Mouse (Mus musculus): ENCODE data around the gene Dytn.

GRCm38 (mm10) chr1:63576803-63577202 lies 109.9 kb downstream of the Dytn start:
- TF ChIP-seq CTCF (IDR thresholded peaks at IDR 0.05; ENCODE audit: extremely low read depth, insufficient read length, insufficient replicate concordance, low read depth, low read length) (no peak), POLR2A (IDR thresholded peaks at IDR 0.05; ENCODE audit: low read depth, low read length) (no peak)
